In the genomic region with DNA sequence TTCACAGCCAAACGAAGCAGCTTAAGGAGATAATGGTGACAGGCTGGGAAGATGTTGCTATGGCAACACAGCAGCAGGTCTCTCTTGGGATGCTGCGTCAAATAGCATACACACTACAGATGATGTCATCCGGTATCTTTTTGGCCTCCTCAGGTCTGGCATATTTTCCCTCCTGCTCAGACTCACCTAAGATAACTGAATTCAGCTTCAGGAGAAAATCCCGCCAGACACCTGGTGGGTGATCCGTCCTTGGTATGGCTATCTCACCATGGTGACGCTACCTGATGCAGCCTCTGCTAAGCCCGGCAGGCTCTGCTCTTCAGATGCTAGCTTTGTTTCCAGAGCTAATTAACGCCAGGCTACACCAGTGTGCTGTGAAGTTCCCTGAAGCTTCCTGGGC, we compare ENCODE assay signal across 10 mouse cellular contexts. TPM values are rescaled to one million over a fixed set of nuclear protein-coding genes. Genes with fewer than 3 reads are reported as not detected.
DNase-seq lines count a peak whose midpoint lies in the region; ATAC-seq and TF ChIP-seq lines count a peak whose summit lies in the region.
"Had no signal": no experiment of that assay in that cellular context is flagged by ENCODE, and none has a peak within 500 bp of the region (broad histone marks: within the 10 kb centered on the region; RNA-seq: fewer than 3 reads in every experiment).

No protein-coding gene starts in this region.

- intact Hi-C loops in heart, adult 2 months (cut with DNase I): no loop called here

- no peak for TF ChIP-seq POLR2A in olfactory bulb, adult 2 months (IDR thresholded peaks at IDR 0.05; ENCODE audit: insufficient read depth, low read depth, low read length)
- TF ChIP-seq POLR2A in heart, adult 2 months (IDR thresholded peaks at IDR 0.05; ENCODE audit: insufficient read depth, low read depth, low read length): no peak

- H3K9me3 ChIP-seq in forebrain, embryonic 13.5 days (replicated peaks): no peaks in the 10 kb centered on the region
- no peaks in the 10 kb centered on the region for H3K9me3 ChIP-seq in lung, postnatal 0 days (ENCODE audit: low read length)
- H3K9me3 ChIP-seq: heart, embryonic 13.5 days had no signal

- H3K4me2 ChIP-seq in forebrain, embryonic 13.5 days: peak overlapping the region; percentile 54
- no peak overlapping the region for H3K4me2 ChIP-seq in lung, postnatal 0 days (replicated peaks; ENCODE audit: low read depth, low read length)

- H3K4me1 ChIP-seq in forebrain, embryonic 13.5 days: peaks cover 70% of the 10 kb centered on the region
- peaks cover 36% of the 10 kb centered on the region for H3K4me1 ChIP-seq in olfactory bulb, adult 2 months (ENCODE audit: control insufficient read depth, insufficient read depth, low read length)
- no peaks in the 10 kb centered on the region for H3K4me1 ChIP-seq in heart, adult 2 months (ENCODE audit: control insufficient read depth, insufficient read depth, low read length)
- H3K4me1 ChIP-seq in lung, postnatal 0 days (ENCODE audit: insufficient read depth, low read depth, low read length): no peaks in the 10 kb centered on the region

- 5% methylated on average over 7 of the region's 8 CpGs for WGBS in forebrain, embryonic 13.5 days
- 8% methylated on average over 8 of the region's 8 CpGs for WGBS in olfactory bulb, adult 2 months
- 35% methylated on average over 8 of the region's 8 CpGs for WGBS in heart, adult 2 months
- WGBS in lung, postnatal 0 days: 43% methylated on average over 8 of the region's 8 CpGs

- no peak for TF ChIP-seq EP300 in heart, adult 2 months (IDR thresholded peaks at IDR 0.05; ENCODE audit: insufficient read depth, low read depth, low read length)
- no peak for TF ChIP-seq EP300 in lung, postnatal 0 days (IDR thresholded peaks at IDR 0.05)

- no peaks in the 10 kb centered on the region for H3K79me2 ChIP-seq in heart, adult 2 months (replicated peaks; ENCODE audit: control insufficient read depth, insufficient read depth, low read length)

- no peak for TF ChIP-seq CTCF in olfactory bulb, adult 2 months (IDR thresholded peaks at IDR 0.05; ENCODE audit: insufficient read depth, low read depth, low read length)
- TF ChIP-seq CTCF in heart, adult 2 months (IDR thresholded peaks at IDR 0.05): no peak
- no peak for TF ChIP-seq CTCF in lung, postnatal 0 days (IDR thresholded peaks at IDR 0.05)

- H3K27me3 ChIP-seq in forebrain, embryonic 13.5 days: no peaks in the 10 kb centered on the region
- peaks cover 1% of the 10 kb centered on the region; the same call in 1 of the 2 replicates for H3K27me3 ChIP-seq in heart, adult 2 months (ENCODE audit: control insufficient read depth, insufficient read depth, low read length)
- no peaks in the 10 kb centered on the region for H3K27me3 ChIP-seq in lung, postnatal 0 days (replicated peaks; ENCODE audit: insufficient read depth, low read length)

- H3K27ac ChIP-seq in forebrain, embryonic 13.5 days: peak overlapping the region; percentile 99
- H3K27ac ChIP-seq in olfactory bulb, adult 2 months (ENCODE audit: insufficient read depth, low read depth, low read length): peak overlapping the region; percentile 97
- no peak overlapping the region for H3K27ac ChIP-seq in heart, adult 2 months
- H3K27ac ChIP-seq in lung, postnatal 0 days (ENCODE audit: low read length): no peak overlapping the region
- H3K27ac ChIP-seq: heart, embryonic 13.5 days; macrophage had no signal

- peak; percentile 75 for ATAC-seq in forebrain, embryonic 13.5 days
- ATAC-seq in lung, postnatal 0 days: no peak

- peak; percentile 75 for DNase-seq in cerebellum, adult 9-10 months
- peak; percentile 46 to 60 for DNase-seq in left cerebral cortex, adult 18-20 months (ENCODE audit: low spot score in 2 of 2)
- DNase-seq in adrenal gland, postnatal 36 days: no peak
- no peak for DNase-seq in heart, adult 2 months
- DNase-seq in lung, postnatal 10 days: no peak
- no peak for DNase-seq in lung, postnatal 0 days (ENCODE audit: low spot score)

- no peaks in the 10 kb centered on the region for H3K36me3 ChIP-seq in forebrain, embryonic 13.5 days (ENCODE audit: poor library complexity, severe bottlenecking)
- no peaks in the 10 kb centered on the region for H3K36me3 ChIP-seq in heart, adult 2 months (ENCODE audit: control insufficient read depth, insufficient read depth, low read length)
- H3K36me3 ChIP-seq in lung, postnatal 0 days (ENCODE audit: insufficient read depth, low read length): no peaks in the 10 kb centered on the region
- H3K36me3 ChIP-seq: heart, embryonic 13.5 days had no signal

- 0 out of 2 replicates have a peak overlapping the region, but pooled peaks have one; percentile 10 for H3K4me3 ChIP-seq in forebrain, embryonic 13.5 days
- H3K4me3 ChIP-seq in olfactory bulb, adult 2 months (ENCODE audit: insufficient read depth, low read depth, low read length): no peak overlapping the region
- H3K4me3 ChIP-seq in heart, adult 2 months: no peak overlapping the region
- H3K4me3 ChIP-seq in lung, postnatal 0 days (ENCODE audit: low read depth, low read length): no peak overlapping the region
- H3K4me3 ChIP-seq: heart, embryonic 13.5 days had no signal

- H3K9ac ChIP-seq in forebrain, embryonic 13.5 days: peak overlapping the region; percentile 34
- no peak overlapping the region for H3K9ac ChIP-seq in heart, adult 2 months (ENCODE audit: low read depth, low read length)
- H3K9ac ChIP-seq in lung, postnatal 0 days (replicated peaks; ENCODE audit: low read depth): no peak overlapping the region

RNA-seq across cellular contexts. Expression of gene T2, which starts 12.8 kb away (rescaled TPM):
- 0.41 and 0.53 TPM in 2 replicates for polyA plus RNA-seq in forebrain, embryonic 13.5 days (2015; fragmentation: Nextera tagmentation; extraction: Ambion mirVana)
- total RNA-seq in left cerebral cortex, adult 18-20 months (2021): 1 to 10 TPM in 1 of 2 experiments, under 1 TPM in 1; 0.84 to 1.3 TPM
- polyA plus RNA-seq in olfactory bulb, adult 2 months (2012; ENCODE audit: insufficient read depth, insufficient read length, low replicate concordance, missing spikeins): not detected in 2 replicates
- not detected for total RNA-seq in adrenal gland, postnatal 36 days (2021)
- total RNA-seq in heart, adult 2 months (2021): under 1 TPM; 0.36 to 0.47 TPM
- polyA plus RNA-seq in heart, adult 2 months (2012; rRNA removed): 1.1 and 1.4 TPM in 2 replicates
- polyA plus RNA-seq in lung, postnatal 0 days (2015; fragmentation: Nextera tagmentation; extraction: Ambion mirVana): 0.93 and 1.3 TPM in 2 replicates
- polyA plus RNA-seq: macrophage had no signal

RNA-seq across cellular contexts. Expression of gene Prr18, which starts 31.3 kb away (rescaled TPM):
- 5.1 TPM in 2 replicates for polyA plus RNA-seq in forebrain, embryonic 13.5 days (2015; fragmentation: Nextera tagmentation; extraction: Ambion mirVana)
- total RNA-seq in left cerebral cortex, adult 18-20 months (2021): 10 to 100 TPM; 14.0 to 17.9 TPM
- not detected in 2 replicates for polyA plus RNA-seq in olfactory bulb, adult 2 months (2012; ENCODE audit: insufficient read depth, insufficient read length, low replicate concordance, missing spikeins)
- under 1 TPM; 0.30 to 0.83 TPM for total RNA-seq in adrenal gland, postnatal 36 days (2021)
- total RNA-seq in heart, adult 2 months (2021): under 1 TPM; 0.07 to 0.13 TPM
- 0.18 and 0.23 TPM in 2 replicates for polyA plus RNA-seq in heart, adult 2 months (2012; rRNA removed)
- polyA plus RNA-seq in lung, postnatal 0 days (2015; fragmentation: Nextera tagmentation; extraction: Ambion mirVana): 7.6 and 7.7 TPM in 2 replicates

RNA-seq across cellular contexts. Expression of gene Sft2d1, which starts 57.7 kb away (rescaled TPM):
- 113 and 114 TPM in 2 replicates for polyA plus RNA-seq in forebrain, embryonic 13.5 days (2015; fragmentation: Nextera tagmentation; extraction: Ambion mirVana)
- total RNA-seq in left cerebral cortex, adult 18-20 months (2021): 10 to 100 TPM; 62.1 to 63.8 TPM
- polyA plus RNA-seq in olfactory bulb, adult 2 months (2012; ENCODE audit: insufficient read depth, insufficient read length, low replicate concordance, missing spikeins): not detected in 2 replicates
- total RNA-seq in adrenal gland, postnatal 36 days (2021): 10 to 100 TPM; 41.1 to 43.5 TPM
- 10 to 100 TPM; 13.3 to 17.6 TPM for total RNA-seq in heart, adult 2 months (2021)
- polyA plus RNA-seq in heart, adult 2 months (2012; rRNA removed): 32.2 and 34.2 TPM in 2 replicates
- polyA plus RNA-seq in lung, postnatal 0 days (2015; fragmentation: Nextera tagmentation; extraction: Ambion mirVana): 113 and 115 TPM in 2 replicates

Comparison
In these comparisons a context has a peak if more than half of its experiments do, and no peak if none do; other contexts are left out.
1. DNase-seq: peak in cerebellum, adult 9-10 months (single experiment) and left cerebral cortex, adult 18-20 months (2 of 2); none in adrenal gland, postnatal 36 days (0 of 2), heart, adult 2 months (0 of 2), lung, postnatal 10 days (single experiment) and lung, postnatal 0 days (single experiment).
2. H3K27ac ChIP-seq: peak in forebrain, embryonic 13.5 days (single experiment) and olfactory bulb, adult 2 months (single experiment); none in heart, adult 2 months (single experiment) and lung, postnatal 0 days (single experiment).